ENCODE assay signal across 16 mouse cellular contexts in genomic region chr16:38947141-38947879, GRCm38 (mm10). TPM values are rescaled to one million over a fixed set of nuclear protein-coding genes. Genes with fewer than 3 reads are reported as not detected.
A peak's percentile ranks its signal among the peaks of the same experiment; 100 is the strongest.
DNase-seq lines count a peak whose midpoint lies in the region; ATAC-seq and TF ChIP-seq lines count a peak whose summit lies in the region.
"Had no signal": no experiment of that assay in that cellular context is flagged by ENCODE, and none has a peak within 500 bp of the region (broad histone marks: within the 10 kb centered on the region; RNA-seq: fewer than 3 reads in every experiment).

No protein-coding gene starts in this region.

- no peak overlapping the region for H3K4me3 ChIP-seq in kidney, embryonic 16.5 days (ENCODE audit: low read length)
- no peak overlapping the region for H3K4me3 ChIP-seq in forebrain, embryonic 15.5 days
- no peak overlapping the region for H3K4me3 ChIP-seq in midbrain, embryonic 13.5 days (replicated peaks)
- H3K4me3 ChIP-seq: embryonic facial prominence, embryonic 15.5 days; heart, embryonic 13.5 days; liver, embryonic 13.5 days had no signal

- peaks cover 6% of the 10 kb centered on the region; the same call in 1 of the 2 replicates for H3K4me1 ChIP-seq in kidney, embryonic 16.5 days (ENCODE audit: insufficient read depth, low read length)
- H3K4me1 ChIP-seq in forebrain, embryonic 15.5 days: peaks cover 46% of the 10 kb centered on the region
- H3K4me1 ChIP-seq in midbrain, embryonic 13.5 days (replicated peaks): peaks cover 33% of the 10 kb centered on the region
- H3K4me1 ChIP-seq: embryonic facial prominence, embryonic 15.5 days; liver, embryonic 13.5 days had no signal

- 72% methylated on average over 7 of the region's 7 CpGs for WGBS in kidney, embryonic 16.5 days
- WGBS in forebrain, embryonic 15.5 days: 45% methylated on average over 7 of the region's 7 CpGs
- 47% methylated on average over 7 of the region's 7 CpGs for WGBS in midbrain, embryonic 13.5 days

- H3K9me3 ChIP-seq in kidney, embryonic 16.5 days (ENCODE audit: low read length): no peaks in the 10 kb centered on the region
- H3K9me3 ChIP-seq in forebrain, embryonic 15.5 days: no peaks in the 10 kb centered on the region
- no peaks in the 10 kb centered on the region for H3K9me3 ChIP-seq in midbrain, embryonic 13.5 days
- H3K9me3 ChIP-seq: embryonic facial prominence, embryonic 15.5 days; heart, embryonic 13.5 days; liver, embryonic 13.5 days had no signal

- TF ChIP-seq POLR2A in brain, embryonic 14.5 days (IDR thresholded peaks at IDR 0.05; ENCODE audit: borderline replicate concordance, extremely low read depth, insufficient read depth, insufficient read length, poor library complexity, severe bottlenecking): no peak

- TF ChIP-seq CTCF in brain, embryonic 14.5 days (IDR thresholded peaks at IDR 0.05; ENCODE audit: borderline replicate concordance, extremely low read depth, insufficient read depth, insufficient read length): no peak

- no peak overlapping the region for H3K4me2 ChIP-seq in kidney, embryonic 16.5 days (replicated peaks; ENCODE audit: low read depth, low read length)
- no peak overlapping the region for H3K4me2 ChIP-seq in forebrain, embryonic 15.5 days (replicated peaks)
- no peak overlapping the region for H3K4me2 ChIP-seq in midbrain, embryonic 13.5 days (replicated peaks)
- H3K4me2 ChIP-seq: embryonic facial prominence, embryonic 15.5 days; heart, embryonic 13.5 days; liver, embryonic 13.5 days had no signal

- no peaks in the 10 kb centered on the region for H3K36me3 ChIP-seq in kidney, embryonic 16.5 days (ENCODE audit: insufficient read depth, low read length)
- H3K36me3 ChIP-seq in forebrain, embryonic 15.5 days: no peaks in the 10 kb centered on the region
- H3K36me3 ChIP-seq in midbrain, embryonic 13.5 days: no peaks in the 10 kb centered on the region
- H3K36me3 ChIP-seq: embryonic facial prominence, embryonic 15.5 days; heart, embryonic 13.5 days; liver, embryonic 13.5 days had no signal

- intact Hi-C loops in left cerebral cortex, postnatal 36 days (cut with DNase I): no loop called here

- H3K27me3 ChIP-seq in kidney, embryonic 16.5 days (ENCODE audit: insufficient read depth, low read length): no peaks in the 10 kb centered on the region
- no peaks in the 10 kb centered on the region for H3K27me3 ChIP-seq in forebrain, embryonic 15.5 days
- H3K27me3 ChIP-seq in midbrain, embryonic 13.5 days: no peaks in the 10 kb centered on the region
- H3K27me3 ChIP-seq: embryonic facial prominence, embryonic 15.5 days; heart, embryonic 13.5 days; liver, embryonic 13.5 days; Patski had no signal

- no peak for ATAC-seq in kidney, embryonic 16.5 days (ENCODE audit: low FRiP score, low TSS enrichment)
- peak; percentile 86 for ATAC-seq in forebrain, embryonic 15.5 days (replicated peaks)
- peak; percentile 81 for ATAC-seq in midbrain, embryonic 13.5 days
- ATAC-seq: Patski had no signal

- DNase-seq in kidney, adult 18-20 months: no peak
- peak; percentile 85 for DNase-seq in brain, embryonic 14.5 days (ENCODE audit: low read depth)
- no peak for DNase-seq in cerebellum, postnatal 25 days
- no peak for DNase-seq in left cerebral cortex, postnatal 36 days (ENCODE audit: low spot score in 2 of 2)
- DNase-seq in adrenal gland, postnatal 4 days (ENCODE audit: low spot score in 2 of 2): no peak
- DNase-seq: adrenal gland, postnatal 10 days; cerebellum, adult 18-20 months; layer of hippocampus, postnatal 36 days; liver, embryonic 13.5 days had no signal

- peak overlapping the region; percentile 60 for H3K27ac ChIP-seq in kidney, embryonic 16.5 days (ENCODE audit: low read length)
- H3K27ac ChIP-seq in forebrain, embryonic 15.5 days (replicated peaks): peak overlapping the region; percentile 70
- peak overlapping the region; percentile 44; the same call in 1 of the 2 replicates for H3K27ac ChIP-seq in midbrain, embryonic 13.5 days
- H3K27ac ChIP-seq: embryonic facial prominence, embryonic 15.5 days; heart, embryonic 13.5 days; liver, embryonic 13.5 days; macrophage had no signal

- no peak overlapping the region for H3K9ac ChIP-seq in kidney, embryonic 16.5 days (replicated peaks; ENCODE audit: low read length)
- no peak overlapping the region for H3K9ac ChIP-seq in forebrain, embryonic 15.5 days (replicated peaks)
- H3K9ac ChIP-seq in midbrain, embryonic 13.5 days (replicated peaks): no peak overlapping the region
- H3K9ac ChIP-seq: embryonic facial prominence, embryonic 15.5 days; heart, embryonic 13.5 days; liver, embryonic 13.5 days had no signal

RNA-seq across cellular contexts. Expression of gene Igsf11, which starts 54.8 kb away (rescaled TPM):
- polyA plus RNA-seq in kidney, embryonic 16.5 days (2015; fragmentation: Nextera tagmentation; extraction: Ambion mirVana): 2.6 and 2.9 TPM in 2 replicates
- 6.4 and 8.1 TPM in 2 replicates for polyA plus RNA-seq in brain, embryonic 14.5 days (2012; rRNA removed)
- polyA plus RNA-seq in forebrain, embryonic 15.5 days (2015; fragmentation: Nextera tagmentation; extraction: Ambion mirVana): 3.5 and 4.1 TPM in 2 replicates
- 2.3 and 2.5 TPM in 2 replicates for polyA plus RNA-seq in midbrain, embryonic 13.5 days (2015; fragmentation: Nextera tagmentation; extraction: Ambion mirVana)
- total RNA-seq in left cerebral cortex, postnatal 36 days (2021): 10 to 100 TPM; 35.6 to 52.0 TPM
- total RNA-seq in adrenal gland, postnatal 4 days (2021): 10 to 100 TPM; 53.7 to 56.3 TPM
